Mouse (Mus musculus) 3134 (cell line): ENCODE data around the gene Tcte2.
"Not testable (repeated sequence)": the region's sequence is repeated elsewhere in the genome, so short reads cannot be mapped to it uniquely, and the experiment has no call there.

Source experiments
- DNase-seq: peaks from one replicate; pipeline ENCODE4 v3.0.0-alpha.2; 2011; ENCODE audit warnings: low spot score; ENCODE audit not compliant: insufficient read length; ENCODE audit errors: extremely low read depth

The Tcte2 gene

GRCm38 (mm10) chr17:13685621-13686020 is 76.0 kb downstream of the Tcte2 start:
- peak; percentile 45 for DNase-seq

- no peak for DNase-seq
Observed at GRCm38 (mm10) chr17:13684256-13684655, 77.4 kb downstream of the Tcte2 start.

DNA sequence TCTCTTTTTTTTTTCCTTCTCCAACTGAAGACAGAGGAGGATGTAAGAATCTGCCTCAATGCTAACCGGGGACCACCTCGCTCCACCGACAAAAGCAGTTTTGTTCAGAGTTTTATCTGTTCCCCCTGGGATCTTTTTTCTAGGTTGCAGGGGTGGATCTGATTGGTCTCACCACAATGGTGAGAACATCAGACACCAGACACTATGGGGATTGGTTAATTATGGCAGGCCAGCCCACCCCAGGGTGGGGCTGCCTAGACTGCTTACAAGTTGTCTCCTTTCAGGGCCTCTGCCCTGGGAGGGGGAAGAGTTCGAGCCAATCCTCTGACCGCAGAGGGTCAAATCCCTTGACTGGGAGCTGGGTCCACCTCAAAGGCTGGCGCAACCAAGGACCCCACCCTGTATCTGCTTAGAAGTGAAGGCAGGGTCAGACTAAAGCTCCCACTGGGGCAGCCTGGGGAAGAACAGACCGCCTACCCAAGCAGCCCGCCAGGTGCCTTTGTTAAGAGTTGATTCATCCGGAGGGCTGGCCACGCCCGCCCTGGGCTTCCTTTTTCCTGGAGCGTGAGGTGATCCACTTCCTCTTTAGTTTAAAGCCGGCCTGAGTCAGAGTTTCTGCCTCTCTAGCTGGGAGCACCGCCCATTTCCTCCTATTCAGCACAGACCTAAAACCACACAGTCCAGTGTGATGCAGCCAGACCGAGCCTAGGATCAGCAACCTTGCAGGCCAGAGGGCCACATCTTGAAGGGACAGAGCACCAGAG is 78.0 kb downstream of the Tcte2 start:
- peak; percentile 96 for DNase-seq

DNA sequence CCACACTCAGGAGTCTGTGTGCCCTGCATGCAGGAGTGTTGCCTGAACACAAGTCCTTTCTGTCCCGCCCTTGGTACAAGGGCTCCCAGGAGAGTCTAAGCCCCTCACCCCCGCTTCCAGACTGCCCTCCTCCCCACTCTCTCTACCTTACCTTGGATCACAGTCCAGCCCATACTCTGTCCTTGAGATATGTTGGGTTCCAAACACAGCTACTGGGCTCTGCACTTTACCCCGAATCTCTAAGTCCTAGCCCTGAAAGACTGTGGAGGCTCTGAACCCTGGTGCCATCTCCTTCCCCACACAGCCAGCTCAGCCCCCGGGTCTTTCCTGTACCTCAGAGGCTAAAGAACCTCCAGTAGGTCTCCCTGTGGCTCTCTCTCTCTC is 78.6 kb downstream of the Tcte2 start:
- DNase-seq: no peak

DNA sequence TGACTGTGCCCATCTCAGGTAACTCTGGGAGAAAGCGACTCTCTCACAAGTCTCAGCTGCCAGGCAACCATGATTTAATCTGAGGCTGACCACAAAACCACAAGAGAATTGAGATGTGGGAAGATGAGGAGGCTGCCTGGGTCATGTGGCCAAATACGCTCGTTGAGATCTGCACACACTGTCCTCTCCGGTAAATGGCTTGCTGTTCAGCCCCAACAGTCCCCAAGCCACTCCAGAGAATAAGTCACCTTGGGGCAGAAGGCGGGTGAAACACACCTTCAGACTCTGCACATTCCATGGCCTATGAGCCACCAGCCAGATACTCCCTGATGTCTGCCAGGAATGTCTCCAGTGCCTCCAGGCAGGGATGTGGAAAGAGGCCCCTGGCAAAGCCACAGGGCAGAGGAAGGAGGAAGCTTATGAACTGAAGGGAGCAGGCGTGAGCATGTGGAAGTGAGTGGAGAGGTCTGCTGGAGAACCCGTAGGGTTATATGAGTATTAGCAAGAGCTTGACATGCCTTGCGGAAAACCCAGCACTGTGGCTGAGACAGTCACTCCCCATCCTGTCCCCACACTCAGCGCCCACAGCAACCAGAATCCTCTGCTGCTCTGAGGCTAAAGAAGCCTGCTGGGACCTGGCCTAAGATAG is 79.1 kb downstream of the Tcte2 start:
- DNase-seq: peak; percentile 83

- DNase-seq: peak; percentile 43
Observed at GRCm38 (mm10) chr17:13681686-13682085, 79.9 kb downstream of the Tcte2 start.

DNA sequence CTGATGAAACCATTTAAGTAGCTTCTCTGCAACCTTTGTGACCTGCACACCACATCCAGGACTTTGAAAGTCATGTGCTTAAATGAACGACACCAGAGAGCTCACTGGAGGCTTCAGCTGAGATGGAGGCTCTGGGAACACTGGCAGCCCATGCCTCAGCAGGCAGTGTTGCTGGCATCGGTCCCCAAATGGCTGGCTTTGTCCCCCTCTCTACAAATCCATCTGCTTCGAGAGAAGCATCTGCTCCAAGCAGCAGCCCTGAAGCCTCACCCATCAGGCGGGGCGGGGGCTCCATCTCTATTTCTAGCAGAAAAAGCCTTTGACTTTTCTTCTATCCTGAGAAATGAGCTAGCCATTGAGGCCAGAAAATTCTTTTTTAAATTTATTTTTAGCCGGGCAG is 80.5 kb downstream of the Tcte2 start:
- no peak for DNase-seq

DNA sequence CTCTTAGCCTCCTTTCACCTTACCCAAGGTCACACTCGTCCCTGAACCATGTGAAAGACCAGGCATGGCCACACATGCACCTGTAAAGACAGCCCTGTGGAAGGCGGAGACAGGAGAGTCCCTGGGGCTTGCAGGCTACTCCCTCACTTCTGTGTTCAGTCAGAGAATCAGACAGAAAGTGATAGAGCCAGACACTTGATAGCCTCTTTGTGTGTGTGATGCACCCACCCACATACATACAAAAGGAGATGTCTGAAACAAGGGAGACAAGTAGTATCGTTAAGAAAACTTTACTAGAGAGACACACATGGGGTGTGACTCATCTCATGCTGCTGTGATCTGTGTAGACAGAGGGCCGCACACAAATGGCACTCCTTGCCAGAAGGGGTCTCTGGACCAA is 81.3 kb downstream of the Tcte2 start:
- DNase-seq: no peak

- DNase-seq: peak; percentile 62
Observed at GRCm38 (mm10) chr17:13679725-13680124, 81.9 kb downstream of the Tcte2 start.

DNA sequence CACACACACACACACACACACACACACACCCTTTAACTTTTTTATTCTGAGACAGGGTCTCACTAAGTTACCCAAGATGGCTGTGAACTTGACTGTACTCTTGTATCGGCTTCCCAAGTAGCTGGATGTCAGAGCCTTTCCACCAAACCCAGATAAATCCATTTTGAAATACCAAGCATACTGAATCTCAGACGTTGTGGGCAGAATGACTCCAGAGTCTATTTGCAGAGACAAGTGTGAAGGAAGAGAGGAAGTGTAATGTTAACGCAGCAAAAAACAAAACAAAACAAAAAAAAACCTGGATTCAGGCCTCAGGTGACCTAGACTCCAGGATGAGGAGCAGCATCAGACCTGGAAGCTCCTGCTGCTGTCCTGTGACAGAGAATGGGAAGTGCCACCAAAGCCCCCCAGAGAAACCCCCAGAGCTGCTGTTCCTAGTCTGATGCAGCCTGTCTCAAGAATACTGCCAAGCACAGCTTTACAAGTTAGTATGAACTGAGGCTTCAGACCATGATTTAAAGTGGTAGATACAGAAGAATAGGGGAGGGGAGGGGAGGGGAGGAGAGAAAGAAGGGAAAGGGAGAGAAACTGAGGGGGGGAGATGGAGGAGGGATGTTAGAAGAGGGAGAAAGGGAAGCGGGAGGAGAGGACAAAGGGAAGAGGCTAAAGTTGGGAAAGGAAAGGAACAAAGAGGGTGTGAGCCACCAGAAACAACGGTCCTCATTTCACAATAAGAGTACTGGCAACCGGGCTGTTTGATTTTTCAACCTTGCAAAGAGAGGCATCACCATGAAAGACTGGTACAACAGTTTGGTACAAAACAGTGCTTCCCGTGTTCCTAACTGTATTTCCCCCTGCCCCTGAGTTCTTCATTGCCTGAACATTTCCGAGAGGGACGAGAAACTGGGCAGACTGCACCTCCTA is 84.1 kb downstream of the Tcte2 start:
- DNase-seq: no peak

DNA sequence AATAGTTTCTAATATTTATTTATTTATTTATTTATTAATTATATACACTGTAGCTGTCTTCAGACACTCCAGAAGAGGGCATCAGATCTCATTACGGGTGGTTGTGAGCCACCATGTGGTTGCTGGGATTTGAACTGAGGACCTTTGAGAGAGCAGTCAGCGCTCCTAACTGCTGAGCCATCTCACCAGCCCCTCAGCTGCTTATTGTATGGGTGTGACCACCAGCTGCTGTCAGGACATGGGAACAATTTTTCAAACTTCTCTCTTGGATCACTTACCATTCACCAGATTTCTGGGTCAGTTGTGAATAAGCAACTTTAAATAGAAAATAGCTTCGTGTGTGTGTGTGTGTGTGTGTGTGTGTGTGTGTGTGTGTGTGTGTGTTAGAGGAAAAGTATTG is 85.5 kb downstream of the Tcte2 start:
- not testable (repeated sequence) for DNase-seq

GRCm38 (mm10) chr17:13675630-13676029 is 86.0 kb downstream of the Tcte2 start:
- no peak for DNase-seq

DNA sequence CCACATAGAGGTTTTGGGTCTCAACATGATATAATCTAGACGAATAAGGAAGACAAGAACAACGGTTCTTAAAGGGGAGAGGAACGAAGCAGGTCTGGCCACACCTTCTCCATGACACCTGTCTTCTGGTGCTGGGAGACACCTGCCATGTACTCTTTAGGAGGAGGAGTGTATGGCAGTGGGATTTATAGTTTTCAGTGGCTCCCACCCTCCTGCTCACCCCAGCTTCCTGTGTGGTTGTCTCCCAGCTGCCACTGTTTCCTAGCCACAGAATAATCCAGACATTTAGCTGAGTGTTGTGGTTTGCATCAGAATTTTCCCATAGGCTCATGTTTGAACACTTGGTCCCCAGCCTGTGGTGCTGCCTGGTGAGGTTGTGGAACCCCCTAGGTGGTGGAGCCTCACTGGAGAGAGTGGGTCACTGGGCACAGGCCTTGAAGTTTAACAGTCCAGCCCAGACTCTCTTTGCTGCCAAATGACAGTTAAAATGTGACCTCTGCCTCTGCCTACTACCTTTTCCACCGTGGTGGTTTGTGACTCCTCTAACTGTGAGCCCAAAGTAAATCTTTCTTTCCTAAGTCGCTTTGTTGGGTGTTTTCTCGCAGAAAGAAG is 86.8 kb downstream of the Tcte2 start:
- DNase-seq: no peak

GRCm38 (mm10) chr17:13671732-13672131 is 89.9 kb downstream of the Tcte2 start:
- DNase-seq: peak; percentile 63

DNA sequence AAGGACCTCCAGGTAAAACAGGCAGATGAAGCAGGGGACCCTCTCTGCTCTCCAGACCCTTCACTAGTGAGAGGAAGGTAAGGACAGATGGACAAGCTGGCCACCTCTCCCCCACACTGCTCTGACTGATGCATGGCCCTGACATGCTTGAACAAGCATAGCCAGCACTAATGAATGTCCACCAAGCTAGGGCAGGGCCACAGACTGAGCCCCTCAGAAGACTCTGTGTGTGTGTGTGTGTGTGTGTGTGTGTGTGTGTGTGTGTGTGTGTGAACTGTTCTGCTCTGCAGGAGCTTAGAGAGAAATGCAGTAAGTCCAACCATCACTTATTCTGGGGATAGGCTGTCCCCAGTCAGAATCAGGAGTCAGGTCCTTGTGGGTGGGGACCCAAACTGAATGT is 91.4 kb downstream of the Tcte2 start:
- no peak for DNase-seq

GRCm38 (mm10) chr17:13669206-13669605 is 92.4 kb downstream of the Tcte2 start:
- peak; percentile 80 for DNase-seq

DNA sequence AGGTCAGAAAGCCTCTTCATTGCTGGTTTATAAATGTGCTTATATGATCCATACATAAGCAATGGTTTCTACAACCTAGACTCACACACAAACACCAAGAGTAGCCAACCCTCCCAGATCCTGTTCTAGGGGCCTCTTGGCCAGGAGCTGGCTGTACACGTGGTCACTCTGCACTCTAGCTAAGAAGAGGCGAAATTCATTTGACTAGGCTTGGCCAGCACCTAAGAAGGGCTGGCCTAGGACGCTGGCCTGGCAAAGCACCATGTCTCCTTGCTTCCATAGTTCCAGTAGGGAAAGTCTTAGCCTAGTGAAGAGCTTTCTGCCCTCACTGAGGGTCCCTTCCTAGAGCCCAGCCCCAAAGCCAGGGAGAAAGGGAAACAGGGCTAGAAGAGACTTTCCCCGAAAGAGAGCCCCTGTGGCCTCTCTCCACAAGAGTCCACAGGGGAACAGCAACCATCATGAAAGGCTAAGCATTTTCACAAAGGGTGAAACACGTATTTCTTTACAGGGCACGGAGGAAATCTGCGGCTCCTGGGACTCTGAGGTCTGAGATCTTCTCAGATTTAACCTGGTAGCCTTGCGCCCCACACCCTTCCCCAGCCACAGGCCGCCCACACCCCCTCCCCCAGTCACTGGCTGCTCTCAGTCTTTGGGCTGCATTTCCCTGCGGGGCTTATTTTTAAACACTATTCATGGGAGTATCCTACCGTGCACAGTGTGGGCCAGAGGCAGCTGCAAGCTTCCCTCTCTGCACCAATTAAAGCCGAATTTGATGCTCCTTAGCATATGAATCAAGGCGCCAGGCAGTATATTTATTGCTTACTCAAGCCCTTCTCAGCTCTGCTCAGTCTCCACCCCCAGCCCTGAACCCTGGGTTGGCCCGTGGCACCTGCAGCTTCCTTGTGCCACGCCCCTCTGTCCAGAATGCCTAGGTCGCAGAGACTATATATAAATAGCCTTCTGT is 93.3 kb downstream of the Tcte2 start:
- DNase-seq: peak; percentile 77

DNA sequence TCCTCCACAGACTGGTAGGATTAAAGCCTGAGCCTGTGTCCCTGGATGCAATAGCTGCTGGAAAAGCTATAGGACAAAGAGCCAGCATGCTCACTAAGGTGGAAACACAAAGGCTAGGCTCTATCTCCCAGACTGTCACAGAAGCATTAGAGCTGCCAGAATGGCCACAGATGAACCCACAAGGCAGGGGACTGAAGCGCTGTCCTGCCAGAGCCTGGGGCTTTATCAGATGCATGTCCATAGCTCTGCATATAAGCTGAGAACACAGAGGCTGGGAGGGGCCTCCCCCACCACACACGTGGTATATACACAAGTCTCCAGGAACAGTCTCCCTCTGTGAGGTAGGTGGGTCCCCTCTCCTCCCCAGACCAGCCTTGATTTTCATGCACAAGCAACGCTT is 94.6 kb downstream of the Tcte2 start:
- no peak for DNase-seq

DNA sequence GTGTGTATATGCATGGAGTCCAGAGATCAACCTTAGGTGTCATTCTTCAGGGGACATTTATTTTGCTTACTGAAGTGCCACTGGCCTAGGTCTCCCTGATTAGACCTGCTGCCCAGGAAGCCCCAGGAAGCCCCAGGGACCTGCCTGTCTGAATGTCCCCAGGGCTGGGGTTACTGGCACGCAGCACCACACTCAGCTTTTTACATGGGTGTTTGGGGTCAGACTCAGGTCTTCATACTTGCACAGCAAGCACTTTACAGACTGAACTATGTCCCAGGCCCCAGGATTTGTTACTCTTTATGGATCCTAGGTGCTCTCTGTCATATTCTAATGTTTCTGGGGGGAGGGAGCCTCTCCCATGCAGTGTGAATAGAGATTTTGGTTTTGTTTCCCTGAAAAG is 95.9 kb downstream of the Tcte2 start:
- no peak for DNase-seq
